In genomic region chr17:34629221-34629751, GRCm38 (mm10) we compare ENCODE assay signal across 8 mouse cellular contexts. TPM values are rescaled to one million over a fixed set of nuclear protein-coding genes. Genes with fewer than 3 reads are reported as not detected.
DNase-seq lines count a peak whose midpoint lies in the region; ATAC-seq and TF ChIP-seq lines count a peak whose summit lies in the region.

Gene Prrt1 (plus strand): TSS chr17:34629533.

- H3K4me1 ChIP-seq in brown adipose tissue, adult 24 weeks (ENCODE audit: control insufficient read depth, insufficient read depth, insufficient read length, low read length): peaks cover 5% of the 10 kb centered on the region
- peaks cover 28% of the 10 kb centered on the region for H3K4me1 ChIP-seq in forebrain, postnatal 0 days (ENCODE audit: insufficient read depth)
- peaks cover 57% of the 10 kb centered on the region for H3K4me1 ChIP-seq in neural tube, embryonic 12.5 days

- peak; percentile 44; the same call in 1 of the 2 replicates for ATAC-seq in forebrain, postnatal 0 days
- no peak for ATAC-seq in neural tube, embryonic 12.5 days (ENCODE audit: low FRiP score, low read depth)

- WGBS in forebrain, postnatal 0 days: 3% methylated on average over 16 of the region's 16 CpGs
- 3% methylated on average over 16 of the region's 16 CpGs for WGBS in neural tube, embryonic 12.5 days

- peak within 1 kb of the TSS; percentile 67 for H3K4me3 ChIP-seq in layer of hippocampus, adult 2 months
- H3K4me3 ChIP-seq in brown adipose tissue, adult 24 weeks (ENCODE audit: insufficient read depth, low read depth, low read length): peak within 1 kb of the TSS; percentile 59
- peak within 1 kb of the TSS; percentile 55 for H3K4me3 ChIP-seq in forebrain, postnatal 0 days (ENCODE audit: low read depth, low read length)
- peak within 1 kb of the TSS; percentile 60 for H3K4me3 ChIP-seq in neural tube, embryonic 12.5 days

- peak within 1 kb of the TSS; percentile 92 for H3K4me2 ChIP-seq in forebrain, postnatal 0 days (ENCODE audit: low read depth)
- H3K4me2 ChIP-seq in neural tube, embryonic 12.5 days (replicated peaks): peak within 1 kb of the TSS; percentile 86

- H3K36me3 ChIP-seq in forebrain, postnatal 0 days (ENCODE audit: insufficient read depth): no peaks in the 10 kb centered on the region
- H3K36me3 ChIP-seq in neural tube, embryonic 12.5 days: no peaks in the 10 kb centered on the region

- no peaks in the 10 kb centered on the region for H3K9me3 ChIP-seq in forebrain, postnatal 0 days (ENCODE audit: low read length)
- H3K9me3 ChIP-seq in neural tube, embryonic 12.5 days: no peaks in the 10 kb centered on the region

- intact Hi-C loops in left cerebral cortex, postnatal 14 days (cut with DNase I): loop anchor here (10.0 kb wide), 1 partner anchor 184 kb away; no protein-coding TSS in a partner anchor

- H3K9ac ChIP-seq in forebrain, postnatal 0 days: peak within 1 kb of the TSS; percentile 54
- H3K9ac ChIP-seq in neural tube, embryonic 12.5 days: peak within 1 kb of the TSS; percentile 60

- H3K27me3 ChIP-seq in forebrain, postnatal 0 days (ENCODE audit: insufficient read depth, low read length): no peaks in the 10 kb centered on the region
- peaks cover 45% of the 10 kb centered on the region for H3K27me3 ChIP-seq in neural tube, embryonic 12.5 days (replicated peaks)

- no peak for TF ChIP-seq CTCF in layer of hippocampus, adult 2 months (conservative IDR thresholded peaks at IDR 0.05)
- no peak for TF ChIP-seq CTCF in forebrain, postnatal 0 days (IDR thresholded peaks at IDR 0.05; ENCODE audit: low read depth)

- peak; percentile 66 to 90 for DNase-seq in layer of hippocampus, adult 2 months (ENCODE audit: low spot score in 2 of 2)
- DNase-seq in layer of hippocampus, adult 9-10 months (ENCODE audit: low spot score): no peak
- peak; percentile 82 for DNase-seq in forebrain, postnatal 0 days
- DNase-seq in left cerebral cortex, postnatal 14 days (ENCODE audit: low spot score in 2 of 2): peak; percentile 73 to 83
- no peak for DNase-seq in B cell, adult 2 months
- no peak for DNase-seq in urinary bladder, postnatal 10 days (ENCODE audit: low spot score)

- peak within 1 kb of the TSS; percentile 99 for H3K27ac ChIP-seq in layer of hippocampus, adult 2 months
- H3K27ac ChIP-seq in brown adipose tissue, adult 24 weeks (replicated peaks; ENCODE audit: low read depth, low read length): peak within 1 kb of the TSS; percentile 95
- H3K27ac ChIP-seq in forebrain, postnatal 0 days (ENCODE audit: low read depth, low read length): peak within 1 kb of the TSS; percentile 92
- H3K27ac ChIP-seq in neural tube, embryonic 12.5 days: no peak within 1 kb of the TSS

RNA-seq across cellular contexts. Expression of gene Prrt1, which starts in this region (rescaled TPM):
- 100 to 1,000 TPM; 276 to 305 TPM for total RNA-seq in layer of hippocampus, adult 2 months (2021)
- not detected in 2 replicates for polyA plus RNA-seq in brown adipose tissue, adult 24 weeks (2012; ENCODE audit: insufficient read depth, insufficient read length, missing spikeins)
- total RNA-seq in forebrain, postnatal 0 days (2014; rRNA removed): 7.8 and 11.4 TPM in 2 replicates
- 12.2 and 15.1 TPM in 2 replicates for polyA plus RNA-seq in forebrain, postnatal 0 days (2015; fragmentation: Nextera tagmentation; extraction: Ambion mirVana)
- total RNA-seq in left cerebral cortex, postnatal 14 days (2021): 100 to 1,000 TPM; 195 to 228 TPM
- 1.4 and 1.6 TPM in 2 replicates for polyA plus RNA-seq in neural tube, embryonic 12.5 days (2016; fragmentation: Nextera tagmentation; extraction: Ambion mirVana)

Comparison
In these comparisons a context has a peak if more than half of its experiments do, and no peak if none do; other contexts are left out.
1. RNA of gene Prrt1 (total RNA-seq): 276 to 305 TPM in layer of hippocampus, adult 2 months and 195 to 228 TPM in left cerebral cortex, postnatal 14 days; 7.8 to 11.4 TPM in forebrain, postnatal 0 days; every median in the first group is over 10 times any median in the second.
2. DNase-seq: peak in layer of hippocampus, adult 2 months (2 of 2), forebrain, postnatal 0 days (single experiment) and left cerebral cortex, postnatal 14 days (2 of 2); none in layer of hippocampus, adult 9-10 months (single experiment), B cell, adult 2 months (0 of 2) and urinary bladder, postnatal 10 days (single experiment).
3. Peak in every context shown above with its lines, with median percentiles within 50 percentile points of each other: H3K4me3 ChIP-seq.